Mouse (Mus musculus) MEL (cell line): ENCODE measurements around the gene Rpia. TPM values are rescaled to one million over a fixed set of nuclear protein-coding genes. Genes with fewer than 3 reads are reported as not detected.

Source experiments
- DNase-seq: peaks from one replicate; pipeline ENCODE4 v3.0.0; 2011; ENCODE audit warnings: low read depth, low spot score
- H3K27ac ChIP-seq: 2 replicates; pipeline ENCODE4 v1.5.1; 2012; ENCODE audit warnings: low read depth, mild to moderate bottlenecking, control low read depth, low read length, moderate library complexity; ENCODE audit not compliant: control insufficient read depth
- H3K27me3 ChIP-seq, 2 experiments: fragments of 150-350 bp in 1 of 2; sonication (generic) in 1 of 2; 2 replicates each; pipeline ENCODE4 v1.6.1; 2012; ENCODE audit warnings: low read length in 2 of 2, mild to moderate bottlenecking in 2 of 2, improper control_type of control experiment in 1 of 2, moderate library complexity in 1 of 2; ENCODE audit not compliant: insufficient read depth in 2 of 2, control insufficient read depth in 1 of 2
- H3K36me3 ChIP-seq, 2 experiments: 2 replicates each; pipeline ENCODE4 v1.6.1; 2012 to 2014; ENCODE audit warnings: low read length in 2 of 2, improper control_type of control experiment in 1 of 2, inconsistent platforms in 1 of 2, mild to moderate bottlenecking in 1 of 2; ENCODE audit not compliant: insufficient read depth in 2 of 2, control insufficient read depth in 1 of 2
- H3K4me1 ChIP-seq, 2 experiments: fragments of 150-350 bp in 1 of 2; sonication (generic) in 1 of 2; 2 replicates each; pipeline ENCODE4 v1.6.1; 2012; ENCODE audit warnings: low read length in 2 of 2, improper control_type of control experiment in 1 of 2, mild to moderate bottlenecking in 1 of 2; ENCODE audit not compliant: insufficient read depth in 2 of 2, control insufficient read depth in 1 of 2
- H3K4me3 ChIP-seq, 2 experiments: fragments of 150-350 bp in 1 of 2; sonication (generic) in 1 of 2; 2 replicates each; pipeline ENCODE4 v1.5.1; 2012; ENCODE audit warnings: low read depth in 2 of 2, low read length in 2 of 2, mild to moderate bottlenecking in 2 of 2, moderate library complexity in 2 of 2, control low read depth in 1 of 2, improper control_type of control experiment in 1 of 2; ENCODE audit not compliant: control insufficient read depth in 1 of 2, insufficient read depth in 1 of 2
- H3K79me2 ChIP-seq: 2 replicates; pipeline ENCODE4 v1.6.1; 2012; ENCODE audit warnings: mild to moderate bottlenecking, low read length, moderate library complexity; ENCODE audit not compliant: control insufficient read depth, poor library complexity, insufficient read depth
- H3K9ac ChIP-seq: 2 replicates; pipeline ENCODE4 v1.6.1; 2012; ENCODE audit warnings: low read depth, mild to moderate bottlenecking, control low read depth, low read length, moderate library complexity; ENCODE audit not compliant: control insufficient read depth, poor library complexity, severe bottlenecking
- H3K9me3 ChIP-seq: fragments of 150-350 bp; sonication (generic); replicated peaks from 2 replicates; pipeline ENCODE4 v1.6.1; 2012; ENCODE audit warnings: mild to moderate bottlenecking, low read length, improper control_type of control experiment, moderate library complexity; ENCODE audit not compliant: insufficient read depth
- BHLHE40 ChIP-seq: IDR thresholded peaks from 2 replicates; pipeline ENCODE4 v1.6.1; 2012; ENCODE audit warnings: low read depth, mild to moderate bottlenecking, inconsistent platforms, low read length, improper control_type of control experiment, borderline replicate concordance
- CHD1 ChIP-seq: IDR thresholded peaks from 2 replicates; pipeline ENCODE4 v1.6.1; 2012; ENCODE audit warnings: low read depth, mild to moderate bottlenecking, inconsistent platforms, low read length, improper control_type of control experiment
- CTCF ChIP-seq, 3 experiments: IDR thresholded peaks in 2 of 3; conservative IDR thresholded peaks in 1 of 3; 2 replicates each; pipeline ENCODE4 v1.5.1; 2011 to 2012; ENCODE audit warnings: low read length in 3 of 3, low read depth in 2 of 3, mild to moderate bottlenecking in 2 of 3, improper control_type of control experiment in 1 of 3, inconsistent platforms in 1 of 3, mixed read lengths in 1 of 3, moderate library complexity in 1 of 3; ENCODE audit not compliant: control insufficient read depth in 1 of 3, insufficient read depth in 1 of 3, poor library complexity in 1 of 3, severe bottlenecking in 1 of 3
- ELF1 ChIP-seq: IDR thresholded peaks from 2 replicates; pipeline ENCODE4 v1.6.1; 2014; ENCODE audit warnings: low read depth, mild to moderate bottlenecking, inconsistent platforms, low read length, improper control_type of control experiment, moderate library complexity
- EP300 ChIP-seq, 2 experiments: IDR thresholded peaks; 2 replicates each; pipeline ENCODE4 v1.6.1; 2011; ENCODE audit warnings: improper control_type of control experiment in 2 of 2, low read length in 2 of 2, low read depth in 1 of 2, mild to moderate bottlenecking in 1 of 2
- ETS1 ChIP-seq: IDR thresholded peaks from 2 replicates; pipeline ENCODE4 v1.6.1; 2012; ENCODE audit warnings: low read depth, mild to moderate bottlenecking, inconsistent platforms, low read length, improper control_type of control experiment, moderate library complexity
- GABPA ChIP-seq: IDR thresholded peaks from 2 replicates; pipeline ENCODE4 v1.6.1; 2012; ENCODE audit warnings: low read depth, mild to moderate bottlenecking, inconsistent platforms, low read length, improper control_type of control experiment, moderate library complexity
- GATA1 ChIP-seq: IDR thresholded peaks from 2 replicates; pipeline ENCODE4 v1.6.1; 2011; ENCODE audit warnings: low read depth, low read length, improper control_type of control experiment
- HCFC1 ChIP-seq: IDR thresholded peaks from 2 replicates; pipeline ENCODE4 v1.6.1; 2012; ENCODE audit warnings: low read depth, mild to moderate bottlenecking, inconsistent platforms, low read length, improper control_type of control experiment, moderate library complexity
- KAT2A ChIP-seq: conservative IDR thresholded peaks from 2 replicates; pipeline ENCODE4 v1.6.1; 2012; ENCODE audit warnings: low read depth, low read length, improper control_type of control experiment, inconsistent platforms
- MAFK ChIP-seq: IDR thresholded peaks from 2 replicates; pipeline ENCODE4 v1.6.1; 2011; ENCODE audit warnings: low read depth, mild to moderate bottlenecking, low read length, improper control_type of control experiment, borderline replicate concordance
- MAX ChIP-seq: IDR thresholded peaks from 2 replicates; pipeline ENCODE4 v1.6.1; 2011; ENCODE audit warnings: low read length, improper control_type of control experiment
- MAZ ChIP-seq: IDR thresholded peaks from 2 replicates; pipeline ENCODE4 v1.6.1; 2012; ENCODE audit warnings: low read depth, mild to moderate bottlenecking, inconsistent platforms, low read length, improper control_type of control experiment
- MEF2A ChIP-seq: IDR thresholded peaks from 2 replicates; pipeline ENCODE4 v1.6.1; 2014; ENCODE audit warnings: low read depth, mild to moderate bottlenecking, inconsistent platforms, low read length, improper control_type of control experiment; ENCODE audit not compliant: poor library complexity, insufficient replicate concordance, severe bottlenecking; ENCODE audit errors: extremely low read depth
- MXI1 ChIP-seq: IDR thresholded peaks from 2 replicates; pipeline ENCODE4 v1.6.1; 2011; ENCODE audit warnings: mild to moderate bottlenecking, low read depth, low read length, improper control_type of control experiment
- MYC ChIP-seq: IDR thresholded peaks from 2 replicates; pipeline ENCODE4 v1.6.1; 2011; ENCODE audit warnings: low read depth, mild to moderate bottlenecking, low read length, improper control_type of control experiment, moderate library complexity
- NELFE ChIP-seq: IDR thresholded peaks from 2 replicates; pipeline ENCODE4 v1.6.1; 2011; ENCODE audit warnings: low read depth, low read length, improper control_type of control experiment
- NRF1 ChIP-seq: IDR thresholded peaks from 2 replicates; pipeline ENCODE4 v1.6.1; 2014; ENCODE audit warnings: low read depth, mild to moderate bottlenecking, inconsistent platforms, low read length, improper control_type of control experiment, moderate library complexity; ENCODE audit not compliant: poor library complexity, insufficient read depth, severe bottlenecking
- POLR2A ChIP-seq, 2 experiments: IDR thresholded peaks; 2 replicates each; pipeline ENCODE4 v1.6.1; 2011 to 2012; ENCODE audit warnings: low read length in 2 of 2, mild to moderate bottlenecking in 2 of 2, control low read depth in 1 of 2, improper control_type of control experiment in 1 of 2, low read depth in 1 of 2, moderate library complexity in 1 of 2; ENCODE audit not compliant: control insufficient read depth in 1 of 2, insufficient read depth in 1 of 2, poor library complexity in 1 of 2
- POLR2AphosphoS5 ChIP-seq: IDR thresholded peaks from 2 replicates; pipeline ENCODE4 v1.6.1; 2012; ENCODE audit warnings: low read depth, borderline replicate concordance, mild to moderate bottlenecking, inconsistent platforms, low read length, moderate library complexity, mixed read lengths
- RAD21 ChIP-seq: IDR thresholded peaks from 2 replicates; pipeline ENCODE4 v1.6.1; 2011; ENCODE audit warnings: mild to moderate bottlenecking, low read depth, low read length, improper control_type of control experiment
- RCOR1 ChIP-seq: IDR thresholded peaks from 2 replicates; pipeline ENCODE4 v1.6.1; 2012; ENCODE audit warnings: low read depth, mild to moderate bottlenecking, inconsistent platforms, low read length, improper control_type of control experiment
- SIN3A ChIP-seq: IDR thresholded peaks from 2 replicates; pipeline ENCODE4 v1.6.1; 2012; ENCODE audit warnings: low read length, improper control_type of control experiment, inconsistent platforms
- SMC3 ChIP-seq: IDR thresholded peaks from 2 replicates; pipeline ENCODE4 v1.6.1; 2011; ENCODE audit warnings: low read depth, low read length, improper control_type of control experiment
- TAL1 ChIP-seq: IDR thresholded peaks from 2 replicates; pipeline ENCODE4 v1.6.1; 2012; ENCODE audit warnings: mild to moderate bottlenecking, inconsistent platforms, low read length, moderate library complexity, mixed read lengths
- TCF12 ChIP-seq: IDR thresholded peaks from 2 replicates; pipeline ENCODE4 v1.6.1; 2014; ENCODE audit warnings: low read depth, mild to moderate bottlenecking, inconsistent platforms, low read length, improper control_type of control experiment, moderate library complexity
- UBTF ChIP-seq: IDR thresholded peaks from 2 replicates; pipeline ENCODE4 v1.6.1; 2012; ENCODE audit warnings: low read depth, mild to moderate bottlenecking, inconsistent platforms, low read length, improper control_type of control experiment, moderate library complexity, borderline replicate concordance; ENCODE audit not compliant: insufficient read depth
- ZC3H11A ChIP-seq: IDR thresholded peaks from 2 replicates; pipeline ENCODE4 v1.6.1; 2012; ENCODE audit warnings: low read depth, mild to moderate bottlenecking, inconsistent platforms, low read length, improper control_type of control experiment
- ZKSCAN1 ChIP-seq: IDR thresholded peaks from 2 replicates; pipeline ENCODE4 v1.6.1; 2012; ENCODE audit warnings: low read depth, mild to moderate bottlenecking, inconsistent platforms, low read length, improper control_type of control experiment, moderate library complexity
- ZNF384 ChIP-seq: IDR thresholded peaks from 2 replicates; pipeline ENCODE4 v1.6.1; 2012; ENCODE audit warnings: low read depth, mild to moderate bottlenecking, inconsistent platforms, low read length, improper control_type of control experiment
- polyA plus RNA-seq, 2 experiments: library from polyadenylated mRNA; stranded (reverse) in 1 of 2; unstranded in 1 of 2; fragments of >175 nt in 1 of 2; fragments of >200 nt in 1 of 2; gene quantifications; 2 replicates each; pipeline versions ENCODE4 v1.2.1 to v1.2.4; 2012; ENCODE audit warnings: low replicate concordance in 2 of 2, low read depth in 1 of 2; ENCODE audit not compliant: insufficient read length in 2 of 2, insufficient read depth in 1 of 2, missing spikeins in 1 of 2
- total RNA-seq: library from RNA; depleted of rRNA; stranded (reverse); fragments of 300-350 nt; gene quantifications from 2 replicates; pipeline ENCODE4 v1.2.3, GENCODE M21; 2012

Rpia gene
- total and polyA plus RNA-seq, 3 experiments = 93.4 to 238 (median 180) TPM

GRCm38 (mm10) chr6:70790034-70790650 lies 1.9 kb downstream of the Rpia start:
- Histone ChIP-seq H3K27me3 (no peaks in the 10 kb centered on the region), H3K79me2 (peaks cover 60% of the 10 kb centered on the region), H3K36me3 (peaks cover 15 to 40% of the 10 kb centered on the region in 2 experiments), H3K4me3 (peak overlapping the region; percentile 59 to 93), H3K9ac (peak overlapping the region; percentile 88), H3K27ac (peak overlapping the region; percentile 85), H3K9me3 (no peaks in the 10 kb centered on the region), H3K4me1 (peaks cover 30 to 31% of the 10 kb centered on the region in 2 experiments)
- no peak for TF ChIP-seq MYC
- TF ChIP-seq CTCF (IDR thresholded peaks at IDR 0.05 in 2 of 3, conservative IDR thresholded peaks at IDR 0.05 in 1 of 3; ENCODE audit: control insufficient read depth in 1 of 3, insufficient read depth in 1 of 3, low read depth in 2 of 3, low read length in 3 of 3, poor library complexity in 1 of 3, severe bottlenecking in 1 of 3) = no peak
- TF ChIP-seq CHD1 = no peak
- TF ChIP-seq MEF2A = no peak
- TF ChIP-seq MAZ = 0 out of 2 replicates have a peak, but pooled peaks have one; percentile 2
- TF ChIP-seq MAFK = no peak
- no peak for TF ChIP-seq BHLHE40
- TF ChIP-seq SIN3A = no peak; the same call in 1 of the 2 replicates
- no peak for TF ChIP-seq ETS1
- TF ChIP-seq TCF12 = no peak
- no peak; a peak in 1 of 4 replicates for TF ChIP-seq EP300 (IDR thresholded peaks at IDR 0.05; ENCODE audit: low read depth in 1 of 2, low read length in 2 of 2)
- no peak for TF ChIP-seq ZC3H11A
- no peak for TF ChIP-seq RAD21
- peak; percentile 42; the same call in 1 of the 2 replicates for TF ChIP-seq ELF1
- TF ChIP-seq UBTF = no peak
- no peak for TF ChIP-seq POLR2AphosphoS5
- no peak for TF ChIP-seq RCOR1
- 0 out of 2 replicates have a peak, but pooled peaks have one; percentile 4 for TF ChIP-seq MXI1
- peak; percentile 36 for TF ChIP-seq TAL1
- peak; percentile 71 for DNase-seq

GRCm38 (mm10) chr6:70789134-70789533 lies 2.9 kb downstream of the Rpia start:
- Histone ChIP-seq H3K79me2 (peaks cover 60% of the 10 kb centered on the region), H3K9ac (no peak overlapping the region), H3K36me3 (peaks cover 25 to 40% of the 10 kb centered on the region in 2 experiments), H3K9me3 (no peaks in the 10 kb centered on the region), H3K27me3 (no peaks in the 10 kb centered on the region), H3K27ac (no peak overlapping the region), H3K4me3 (no peak overlapping the region), H3K4me1 (peaks cover 30 to 31% of the 10 kb centered on the region in 2 experiments)
- DNase-seq = no peak
- TF ChIP-seq POLR2AphosphoS5 (no peak), MAX (no peak), UBTF (no peak), NRF1 (no peak), RAD21 (no peak), ETS1 (no peak), SMC3 (no peak), POLR2A (IDR thresholded peaks at IDR 0.05; ENCODE audit: control insufficient read depth in 1 of 2, insufficient read depth in 1 of 2, low read depth in 1 of 2, low read length in 2 of 2, poor library complexity in 1 of 2) (no peak), ZC3H11A (no peak), GABPA (no peak), CHD1 (no peak), SIN3A (no peak), MAZ (no peak), GATA1 (no peak), KAT2A (no peak), ZNF384 (no peak), NELFE (no peak), HCFC1 (no peak), EP300 (IDR thresholded peaks at IDR 0.05; ENCODE audit: low read depth in 1 of 2, low read length in 2 of 2) (no peak), ZKSCAN1 (no peak)
